Mouse (Mus musculus) CH12.LX (cell line): Measurements from ENCODE around the gene Ptpn20. TPM values are rescaled to one million over a fixed set of nuclear protein-coding genes. Genes with fewer than 3 reads are reported as not detected.

Experiments
- DNase-seq: peaks from one replicate; pipeline ENCODE4 v3.0.0-alpha.2; 2013; ENCODE audit errors: extremely low read depth
- H3K27ac ChIP-seq: 2 replicates; pipeline ENCODE4 v1.5.1; 2012; ENCODE audit warnings: low read depth, mild to moderate bottlenecking, control low read depth, moderate library complexity; ENCODE audit not compliant: insufficient read depth
- H3K27me3 ChIP-seq: replicated peaks from 2 replicates; pipeline ENCODE3; 2012; ENCODE audit warnings: inconsistent platforms
- H3K36me3 ChIP-seq, 2 experiments: replicated peaks in 1 of 2; 2 replicates each; pipeline versions ENCODE3 to v1.6.1; 2012; ENCODE audit warnings: inconsistent platforms in 1 of 2, low read length in 1 of 2, mild to moderate bottlenecking in 1 of 2, mixed read lengths in 1 of 2, moderate library complexity in 1 of 2; ENCODE audit not compliant: control insufficient read depth in 1 of 2, insufficient read depth in 1 of 2
- H3K4me1 ChIP-seq, 2 experiments: 2 replicates each; pipeline ENCODE4 v1.6.1; 2012; ENCODE audit warnings: inconsistent platforms in 1 of 2, moderate library complexity in 1 of 2; ENCODE audit not compliant: insufficient read depth in 2 of 2, control insufficient read depth in 1 of 2
- H3K4me2 ChIP-seq: 2 replicates; pipeline ENCODE4 v1.6.1; 2012; ENCODE audit warnings: low read depth, mild to moderate bottlenecking, control low read depth; ENCODE audit not compliant: poor library complexity, insufficient read depth, severe bottlenecking
- H3K4me3 ChIP-seq, 3 experiments: fragments of 150-350 bp in 1 of 3; sonication (generic) in 1 of 3; replicated peaks in 1 of 3; 2 replicates each; pipeline versions ENCODE3 to v1.5.1; 2011 to 2012; ENCODE audit warnings: low read depth in 2 of 3, low read length in 2 of 3, mild to moderate bottlenecking in 2 of 3, moderate library complexity in 2 of 3, control low read depth in 1 of 3, improper control_type of control experiment in 1 of 3, inconsistent platforms in 1 of 3, mixed read lengths in 1 of 3; ENCODE audit not compliant: poor library complexity in 1 of 3
- H3K79me2 ChIP-seq: replicated peaks from 2 replicates; pipeline ENCODE4 v1.6.1; 2012; ENCODE audit warnings: mild to moderate bottlenecking, moderate library complexity; ENCODE audit not compliant: control insufficient read depth, poor library complexity, insufficient read depth, severe bottlenecking; ENCODE audit errors: extremely low read depth
- H3K9ac ChIP-seq: 2 replicates; pipeline ENCODE4 v1.6.1; 2012; ENCODE audit warnings: low read depth, mild to moderate bottlenecking, control low read depth, moderate library complexity; ENCODE audit not compliant: insufficient read depth
- H3K9me3 ChIP-seq: replicated peaks from 2 replicates; pipeline ENCODE3; 2012; ENCODE audit warnings: low read length, inconsistent platforms, mixed read lengths
- BHLHE40 ChIP-seq: IDR thresholded peaks from 2 replicates; pipeline ENCODE4 v1.6.1; 2011; ENCODE audit warnings: mild to moderate bottlenecking, low read depth, low read length, improper control_type of control experiment
- CHD2 ChIP-seq: IDR thresholded peaks from 2 replicates; pipeline ENCODE4 v1.6.1; 2011; ENCODE audit warnings: low read length, improper control_type of control experiment
- CTCF ChIP-seq, 2 experiments: IDR thresholded peaks in 1 of 2; conservative IDR thresholded peaks in 1 of 2; 2 replicates each; pipeline ENCODE4 v1.5.1; 2011 to 2012; ENCODE audit warnings: low read depth in 2 of 2, low read length in 2 of 2, improper control_type of control experiment in 1 of 2, inconsistent platforms in 1 of 2, mild to moderate bottlenecking in 1 of 2, moderate library complexity in 1 of 2
- E2F4 ChIP-seq: IDR thresholded peaks from 2 replicates; pipeline ENCODE4 v1.6.1; 2011; ENCODE audit warnings: low read depth, low read length, improper control_type of control experiment; ENCODE audit not compliant: insufficient replicate concordance
- EP300 ChIP-seq: IDR thresholded peaks from 2 replicates; pipeline ENCODE4 v1.6.1; 2011; ENCODE audit warnings: low read length, improper control_type of control experiment
- ETS1 ChIP-seq: conservative IDR thresholded peaks from 2 replicates; pipeline ENCODE4 v1.6.1; 2012; ENCODE audit warnings: low read depth, mild to moderate bottlenecking, inconsistent platforms, low read length, improper control_type of control experiment, moderate library complexity
- HCFC1 ChIP-seq: IDR thresholded peaks from 2 replicates; pipeline ENCODE4 v1.6.1; 2012; ENCODE audit warnings: low read depth, mild to moderate bottlenecking, inconsistent platforms, low read length, improper control_type of control experiment
- IRF4 ChIP-seq: IDR thresholded peaks from 2 replicates; pipeline ENCODE4 v1.6.1; 2014; ENCODE audit warnings: low read depth, mild to moderate bottlenecking, inconsistent platforms, low read length, improper control_type of control experiment
- MAX ChIP-seq: IDR thresholded peaks from 2 replicates; pipeline ENCODE4 v1.6.1; 2011; ENCODE audit warnings: low read length, improper control_type of control experiment
- MAZ ChIP-seq: IDR thresholded peaks from 2 replicates; pipeline ENCODE4 v1.6.1; 2012; ENCODE audit warnings: low read depth, mild to moderate bottlenecking, inconsistent platforms, low read length, improper control_type of control experiment, moderate library complexity
- MYC ChIP-seq: IDR thresholded peaks from 2 replicates; pipeline ENCODE4 v1.6.1; 2011; ENCODE audit warnings: low read depth, mild to moderate bottlenecking, improper control_type of control experiment, low read length
- NRF1 ChIP-seq: IDR thresholded peaks from 2 replicates; pipeline ENCODE4 v1.6.1; 2014; ENCODE audit warnings: low read depth, mild to moderate bottlenecking, inconsistent platforms, low read length, improper control_type of control experiment, moderate library complexity
- POLR2A ChIP-seq: IDR thresholded peaks from 2 replicates; pipeline ENCODE4 v1.6.1; 2011; ENCODE audit warnings: low read depth, mild to moderate bottlenecking, improper control_type of control experiment, low read length
- RAD21 ChIP-seq: IDR thresholded peaks from 2 replicates; pipeline ENCODE4 v1.6.1; 2011; ENCODE audit warnings: low read depth, mild to moderate bottlenecking, low read length, improper control_type of control experiment, moderate library complexity
- RCOR1 ChIP-seq: conservative IDR thresholded peaks from 2 replicates; pipeline ENCODE4 v1.6.1; 2012; ENCODE audit warnings: low read depth, mild to moderate bottlenecking, inconsistent platforms, low read length, improper control_type of control experiment
- SIN3A ChIP-seq: IDR thresholded peaks from 2 replicates; pipeline ENCODE4 v1.6.1; 2012; ENCODE audit warnings: low read length, improper control_type of control experiment, inconsistent platforms
- SMC3 ChIP-seq: IDR thresholded peaks from 2 replicates; pipeline ENCODE4 v1.6.1; 2011; ENCODE audit warnings: low read depth, low read length, improper control_type of control experiment
- TBP ChIP-seq: conservative IDR thresholded peaks from 2 replicates; pipeline ENCODE4 v1.6.1; 2011; ENCODE audit warnings: low read depth, low read length, improper control_type of control experiment
- USF1 ChIP-seq: IDR thresholded peaks from 2 replicates; pipeline ENCODE4 v1.6.1; 2014; ENCODE audit warnings: low read depth, mild to moderate bottlenecking, inconsistent platforms, low read length, improper control_type of control experiment
- ZKSCAN1 ChIP-seq: IDR thresholded peaks from 2 replicates; pipeline ENCODE4 v1.6.1; 2012; ENCODE audit warnings: low read depth, inconsistent platforms, low read length, improper control_type of control experiment, borderline replicate concordance
- ZNF384 ChIP-seq: IDR thresholded peaks from 2 replicates; pipeline ENCODE4 v1.6.1; 2012; ENCODE audit warnings: low read depth, low read length, improper control_type of control experiment, inconsistent platforms
- dilution Hi-C: fragments of 300-500 bp; cut with MboI; formaldehyde crosslinking; loops from 2 replicates; pipeline ENCODE4 v1.14.3; 2020; ENCODE audit warnings: low sequenced_read_pairs; ENCODE audit not compliant: extremely low pct_unique_long_range_greater_than_20kb, extremely low pct_ligation_motif_present
- in situ Hi-C: fragments of 300-500 bp; cut with MboI; formaldehyde crosslinking; loops from 3 replicates; pipeline ENCODE4 v1.14.3; 2019; ENCODE audit warnings: low sequenced_read_pairs, low pct_ligation_motif_present, low pct_unique_long_range_greater_than_20kb, mixed read lengths
- polyA plus RNA-seq: library from polyadenylated mRNA; unstranded; fragments of >175 nt; gene quantifications from 2 replicates; pipeline ENCODE4 v1.2.1, GENCODE M21; 2012; ENCODE audit warnings: low read depth; ENCODE audit not compliant: insufficient read length
- total RNA-seq, 2 experiments: library from RNA; depleted of rRNA; stranded (reverse); fragments of 300-350 nt in 1 of 2; fragments of >200 nt in 1 of 2; gene quantifications; 2 replicates each; pipeline ENCODE4 v1.2.3; 2012 to 2014

Gene Ptpn20
- total and polyA plus RNA-seq, 3 experiments: 0.10 to 0.11 TPM; not detected in 1

DNA sequence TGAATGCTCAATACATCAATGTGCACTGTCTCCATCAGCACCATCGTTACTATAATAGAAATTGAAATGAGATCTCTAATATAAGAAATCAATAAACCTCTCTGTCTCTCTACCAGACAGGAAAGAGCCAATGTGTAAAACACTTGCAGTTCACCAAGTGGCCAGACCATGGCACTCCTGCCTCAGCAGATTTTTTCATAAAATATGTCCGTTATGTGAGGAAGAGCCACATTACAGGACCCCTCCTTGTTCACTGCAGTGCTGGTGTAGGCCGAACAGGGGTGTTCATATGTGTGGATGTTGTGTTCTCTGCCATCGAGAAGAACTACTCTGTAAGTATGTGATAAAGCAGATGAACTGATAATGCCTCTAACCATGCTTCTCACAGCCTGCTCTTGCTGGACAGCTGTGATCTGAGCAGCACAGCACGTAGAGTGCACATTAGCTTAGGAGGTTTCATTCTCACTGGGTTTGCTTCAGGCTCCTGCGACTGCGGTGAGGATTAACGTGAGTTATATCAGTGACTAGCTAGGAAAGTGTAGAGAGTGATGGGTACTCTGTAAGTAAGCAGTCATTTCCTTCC is 43.9 kb downstream of the Ptpn20 start:
- Histone ChIP-seq H3K4me2 (peak overlapping the region; percentile 50; the same call in 1 of the 2 replicates), H3K27me3 (no peaks in the 10 kb centered on the region), H3K9ac (no peak overlapping the region), H3K4me3 (no peak overlapping the region), H3K79me2 (no peaks in the 10 kb centered on the region), H3K4me1 (peaks cover 3 to 5% of the 10 kb centered on the region in 2 experiments; a peak in 3 of 4 replicates), H3K9me3 (no peaks in the 10 kb centered on the region), H3K36me3 (no peaks in the 10 kb centered on the region), H3K27ac (no peak overlapping the region)
- peak; percentile 29 for DNase-seq
- TF ChIP-seq E2F4 (no peak), ETS1 (no peak), ZNF384 (peak; percentile 15; the same call in 1 of the 2 replicates), SMC3 (peak; percentile 27; the same call in 1 of the 2 replicates), MAZ (0 out of 2 replicates have a peak, but pooled peaks have one; percentile 35), IRF4 (no peak), RAD21 (peak; percentile 68), NRF1 (no peak), CTCF (conservative IDR thresholded peaks at IDR 0.05 in 1 of 2, IDR thresholded peaks at IDR 0.05 in 1 of 2; ENCODE audit: low read depth in 2 of 2, low read length in 2 of 2) (peak; percentile 19 to 72; a peak in 3 of 4 replicates), EP300 (no peak)
- dilution Hi-C loops: no loop called here
- in situ Hi-C loops: no loop called here

DNA sequence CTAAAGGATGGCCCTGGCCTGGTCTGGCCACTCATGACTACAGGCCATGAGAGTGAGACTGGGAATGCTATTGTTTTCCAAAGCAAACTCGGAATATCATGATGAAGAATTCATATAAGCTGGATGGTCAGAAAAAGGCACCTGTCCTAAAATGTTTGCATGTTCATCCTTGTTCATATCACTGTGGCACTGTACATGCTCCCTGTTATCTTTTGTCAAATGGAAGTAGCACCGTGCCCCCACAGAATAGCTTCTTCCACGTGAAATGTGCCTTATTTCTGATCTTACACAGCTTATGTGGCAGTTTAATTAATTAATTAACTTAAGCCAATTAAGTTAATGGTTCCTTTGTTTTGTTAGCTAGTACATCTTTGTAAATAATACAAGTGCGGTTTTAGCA is 45.3 kb downstream of the Ptpn20 start:
- no peak overlapping the region for H3K9ac ChIP-seq
- no peak overlapping the region for H3K27ac ChIP-seq
- no peak overlapping the region for H3K4me3 ChIP-seq
- H3K9me3 ChIP-seq: no peaks in the 10 kb centered on the region
- H3K4me2 ChIP-seq: no peak overlapping the region
- no peak for DNase-seq
- in situ Hi-C loops: no loop called here
- no peaks in the 10 kb centered on the region for H3K27me3 ChIP-seq
- TF ChIP-seq MYC (no peak), ZKSCAN1 (no peak), USF1 (no peak)
- dilution Hi-C loops: no loop called here
- no peaks in the 10 kb centered on the region for H3K79me2 ChIP-seq
- H3K4me1 ChIP-seq: peaks cover 3 to 5% of the 10 kb centered on the region in 2 experiments; a peak in 3 of 4 replicates
- H3K36me3 ChIP-seq: no peaks in the 10 kb centered on the region

GRCm38 (mm10) chr14:33634774-33635173 is 45.8 kb downstream of the Ptpn20 start:
- H3K4me2 ChIP-seq: no peak overlapping the region
- no peaks in the 10 kb centered on the region for H3K79me2 ChIP-seq
- H3K36me3 ChIP-seq: no peaks in the 10 kb centered on the region
- DNase-seq: no peak
- H3K4me1 ChIP-seq: peaks cover 3 to 5% of the 10 kb centered on the region in 2 experiments; a peak in 3 of 4 replicates
- H3K9me3 ChIP-seq: no peaks in the 10 kb centered on the region
- no peaks in the 10 kb centered on the region for H3K27me3 ChIP-seq
- in situ Hi-C loops: no loop called here
- no peak overlapping the region for H3K4me3 ChIP-seq
- H3K9ac ChIP-seq: no peak overlapping the region
- H3K27ac ChIP-seq: no peak overlapping the region
- dilution Hi-C loops: no loop called here
- no peak for TF ChIP-seq BHLHE40
- TF ChIP-seq SIN3A: no peak
- no peak for TF ChIP-seq TBP
- no peak for TF ChIP-seq IRF4
- no peak for TF ChIP-seq CHD2
- TF ChIP-seq ZKSCAN1: no peak
- no peak for TF ChIP-seq ETS1
- TF ChIP-seq POLR2A: no peak
- TF ChIP-seq HCFC1: no peak
- TF ChIP-seq CTCF (conservative IDR thresholded peaks at IDR 0.05 in 1 of 2, IDR thresholded peaks at IDR 0.05 in 1 of 2; ENCODE audit: low read depth in 2 of 2, low read length in 2 of 2): no peak
- no peak for TF ChIP-seq MAX
- no peak for TF ChIP-seq RCOR1
- TF ChIP-seq, all 38 proteins: peak for 0
